ENCODE assay signal across 20 mouse cellular contexts in genomic region chr5:43339671-43340070, GRCm38 (mm10).
A peak's percentile ranks its signal among the peaks of the same experiment; 100 is the strongest.
DNase-seq lines count a peak whose midpoint lies in the region; ATAC-seq and TF ChIP-seq lines count a peak whose summit lies in the region.
"Had no signal": no experiment of that assay in that cellular context is flagged by ENCODE, and none has a peak within 500 bp of the region (broad histone marks: within the 10 kb centered on the region; RNA-seq: fewer than 3 reads in every experiment).

No protein-coding gene starts in this region.

- no peaks in the 10 kb centered on the region for H3K4me1 ChIP-seq in intestine, embryonic 14.5 days (replicated peaks; ENCODE audit: control insufficient read depth, insufficient read depth, low read length)
- H3K4me1 ChIP-seq in intestine, postnatal 0 days (replicated peaks; ENCODE audit: control insufficient read depth, insufficient read depth, low read length) = no peaks in the 10 kb centered on the region
- H3K4me1 ChIP-seq in midbrain, postnatal 0 days (ENCODE audit: insufficient read depth, low read length) = no peaks in the 10 kb centered on the region
- no peaks in the 10 kb centered on the region for H3K4me1 ChIP-seq in midbrain, embryonic 13.5 days (replicated peaks)
- H3K4me1 ChIP-seq: limb, embryonic 13.5 days; liver, embryonic 15.5 days; midbrain, embryonic 12.5 days; stomach, embryonic 15.5 days had no signal

- H3K36me3 ChIP-seq in intestine, embryonic 14.5 days (ENCODE audit: control insufficient read depth, insufficient read depth, low read length) = no peaks in the 10 kb centered on the region
- H3K36me3 ChIP-seq in intestine, postnatal 0 days (ENCODE audit: control insufficient read depth, insufficient read depth) = no peaks in the 10 kb centered on the region
- H3K36me3 ChIP-seq in midbrain, postnatal 0 days (ENCODE audit: insufficient read depth, low read length) = no peaks in the 10 kb centered on the region
- H3K36me3 ChIP-seq in midbrain, embryonic 13.5 days = no peaks in the 10 kb centered on the region
- H3K36me3 ChIP-seq: limb, embryonic 13.5 days; liver, embryonic 15.5 days; midbrain, embryonic 12.5 days; stomach, embryonic 15.5 days had no signal

- H3K27me3 ChIP-seq in intestine, embryonic 14.5 days (replicated peaks; ENCODE audit: control insufficient read depth, insufficient read depth, low read length) = no peaks in the 10 kb centered on the region
- H3K27me3 ChIP-seq in intestine, postnatal 0 days (replicated peaks; ENCODE audit: control insufficient read depth, insufficient read depth, low read length) = no peaks in the 10 kb centered on the region
- no peaks in the 10 kb centered on the region for H3K27me3 ChIP-seq in midbrain, postnatal 0 days (ENCODE audit: insufficient read depth, low read length)
- H3K27me3 ChIP-seq in midbrain, embryonic 13.5 days = no peaks in the 10 kb centered on the region
- H3K27me3 ChIP-seq: CH12.LX; limb, embryonic 13.5 days; liver, embryonic 15.5 days; midbrain, embryonic 12.5 days; stomach, embryonic 15.5 days had no signal

- WGBS in intestine, embryonic 14.5 days = 81% methylated on average over 7 of the region's 7 CpGs
- WGBS in intestine, postnatal 0 days = 83% methylated on average over 7 of the region's 7 CpGs
- 82% methylated on average over 7 of the region's 7 CpGs for WGBS in midbrain, postnatal 0 days
- WGBS in midbrain, embryonic 13.5 days = 80% methylated on average over 7 of the region's 7 CpGs

- no peak overlapping the region for H3K4me3 ChIP-seq in intestine, embryonic 14.5 days (ENCODE audit: low read depth, low read length)
- no peak overlapping the region for H3K4me3 ChIP-seq in intestine, postnatal 0 days (ENCODE audit: low read depth, low read length)
- H3K4me3 ChIP-seq in midbrain, postnatal 0 days (ENCODE audit: low read depth, low read length) = no peak overlapping the region
- H3K4me3 ChIP-seq in midbrain, embryonic 13.5 days (replicated peaks) = no peak overlapping the region
- H3K4me3 ChIP-seq: layer of hippocampus, adult 2 months; left cerebral cortex, adult 2 months; limb, embryonic 13.5 days; liver, embryonic 15.5 days; midbrain, embryonic 12.5 days; stomach, embryonic 15.5 days had no signal

- no peaks in the 10 kb centered on the region for H3K9me3 ChIP-seq in intestine, embryonic 14.5 days (ENCODE audit: control insufficient read depth, low read length)
- no peaks in the 10 kb centered on the region for H3K9me3 ChIP-seq in intestine, postnatal 0 days (ENCODE audit: control insufficient read depth)
- no peaks in the 10 kb centered on the region for H3K9me3 ChIP-seq in midbrain, postnatal 0 days (ENCODE audit: low read length)
- no peaks in the 10 kb centered on the region for H3K9me3 ChIP-seq in midbrain, embryonic 13.5 days
- H3K9me3 ChIP-seq: limb, embryonic 13.5 days; liver, embryonic 15.5 days; midbrain, embryonic 12.5 days; stomach, embryonic 15.5 days had no signal

- H3K27ac ChIP-seq in intestine, embryonic 14.5 days (ENCODE audit: low read depth) = no peak overlapping the region
- no peak overlapping the region for H3K27ac ChIP-seq in intestine, postnatal 0 days (ENCODE audit: low read depth, low read length)
- no peak overlapping the region for H3K27ac ChIP-seq in midbrain, postnatal 0 days (ENCODE audit: low read depth, low read length)
- H3K27ac ChIP-seq in midbrain, embryonic 13.5 days = no peak overlapping the region
- H3K27ac ChIP-seq: layer of hippocampus, adult 2 months; left cerebral cortex, adult 2 months; limb, embryonic 13.5 days; liver, embryonic 15.5 days; midbrain, embryonic 12.5 days; stomach, embryonic 15.5 days had no signal

- peak; percentile 77 for ATAC-seq in cerebellum, adult (ENCODE audit: insufficient number of reproducible peaks, low FRiP score, low TSS enrichment)
- no peak for ATAC-seq in intestine, embryonic 14.5 days (replicated peaks; ENCODE audit: low FRiP score, low TSS enrichment, low read depth)
- ATAC-seq in intestine, postnatal 0 days = no peak
- no peak for ATAC-seq in midbrain, postnatal 0 days (ENCODE audit: low FRiP score)
- ATAC-seq in midbrain, embryonic 13.5 days = no peak

- DNase-seq in cerebellum, postnatal 4 days (ENCODE audit: low spot score in 2 of 2) = no peak
- peak; percentile 39 for DNase-seq in intestine, embryonic 14.5 days (ENCODE audit: low spot score)
- peak; percentile 41 for DNase-seq in midbrain, postnatal 0 days (ENCODE audit: low spot score)
- no peak for DNase-seq in urinary bladder, postnatal 10 days (ENCODE audit: low spot score)
- DNase-seq in adrenal gland, adult (ENCODE audit: inconsistent age in 2 of 2, low spot score in 1 of 2) = no peak
- DNase-seq: adrenal gland, postnatal 14 days; heart, adult 18-20 months; lung, postnatal 14 days; spleen, adult 18-20 months; thymus, postnatal 14 days had no signal

- H3K4me2 ChIP-seq in intestine, embryonic 14.5 days (ENCODE audit: low read length) = no peak overlapping the region
- no peak overlapping the region for H3K4me2 ChIP-seq in intestine, postnatal 0 days (replicated peaks; ENCODE audit: low read depth)
- no peak overlapping the region for H3K4me2 ChIP-seq in midbrain, postnatal 0 days (ENCODE audit: low read depth, low read length, poor library complexity, severe bottlenecking)
- H3K4me2 ChIP-seq in midbrain, embryonic 13.5 days (replicated peaks) = no peak overlapping the region
- H3K4me2 ChIP-seq: limb, embryonic 13.5 days; liver, embryonic 15.5 days; midbrain, embryonic 12.5 days; stomach, embryonic 15.5 days had no signal

- no peak overlapping the region for H3K9ac ChIP-seq in intestine, embryonic 14.5 days (ENCODE audit: low read length)
- H3K9ac ChIP-seq in intestine, postnatal 0 days (ENCODE audit: low read depth, low read length) = no peak overlapping the region
- H3K9ac ChIP-seq in midbrain, postnatal 0 days (replicated peaks; ENCODE audit: low read length, poor library complexity, severe bottlenecking) = no peak overlapping the region
- H3K9ac ChIP-seq in midbrain, embryonic 13.5 days (replicated peaks) = no peak overlapping the region
- H3K9ac ChIP-seq: limb, embryonic 13.5 days; liver, embryonic 15.5 days; midbrain, embryonic 12.5 days; stomach, embryonic 15.5 days had no signal

- TF ChIP-seq CTCF in intestine, postnatal 0 days (IDR thresholded peaks at IDR 0.05; ENCODE audit: low read depth) = no peak
- no peak for TF ChIP-seq CTCF in midbrain, postnatal 0 days (IDR thresholded peaks at IDR 0.05)

Comparison
In these comparisons a context has a peak if more than half of its experiments do, and no peak if none do; other contexts are left out.
1. DNase-seq: peak in intestine, embryonic 14.5 days (single experiment) and midbrain, postnatal 0 days (single experiment); none in cerebellum, postnatal 4 days (0 of 2), urinary bladder, postnatal 10 days (single experiment) and adrenal gland, adult (0 of 2).